Mouse (Mus musculus) MEL (cell line): ENCODE results near the gene Fem1b.

Source experiments
- E2F4 ChIP-seq: IDR thresholded peaks from 2 replicates; pipeline ENCODE4 v1.6.1; 2011; ENCODE audit warnings: low read depth, low read length, improper control_type of control experiment, borderline replicate concordance
- MAX ChIP-seq: IDR thresholded peaks from 2 replicates; pipeline ENCODE4 v1.6.1; 2011; ENCODE audit warnings: low read length, improper control_type of control experiment
- RAD21 ChIP-seq: IDR thresholded peaks from 2 replicates; pipeline ENCODE4 v1.6.1; 2011; ENCODE audit warnings: mild to moderate bottlenecking, low read depth, low read length, improper control_type of control experiment
- USF1 ChIP-seq: IDR thresholded peaks from 2 replicates; pipeline ENCODE4 v1.6.1; 2014; ENCODE audit warnings: low read depth, mild to moderate bottlenecking, inconsistent platforms, low read length, improper control_type of control experiment, moderate library complexity

DNA sequence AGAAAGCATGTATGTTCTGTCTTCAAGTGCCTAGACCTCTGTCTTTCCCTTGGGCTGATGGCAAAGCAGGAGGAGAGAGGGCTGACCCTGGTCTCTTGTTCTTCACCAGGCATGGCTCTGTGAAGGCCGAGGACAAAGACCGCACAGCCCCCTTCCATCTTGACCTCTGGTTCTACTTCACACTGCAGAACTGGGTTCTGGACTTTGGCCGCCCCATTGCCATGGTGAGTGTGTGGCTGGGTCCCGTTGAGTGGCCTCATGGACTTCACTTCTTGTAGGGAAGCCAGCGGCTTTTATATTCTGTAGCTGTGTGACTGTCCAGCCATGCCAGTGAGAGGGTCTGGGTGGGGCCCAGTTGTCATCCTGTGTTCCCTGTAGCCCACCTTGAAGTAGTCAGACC lies 32.7 kb upstream of the Fem1b start:
- TF ChIP-seq USF1: no peak
- no peak for TF ChIP-seq MAX
- TF ChIP-seq RAD21: no peak
- no peak for TF ChIP-seq E2F4
